Mouse (Mus musculus) neural tube, embryonic 13.5 days (tissue): Measurements from ENCODE around the gene Prkn. TPM values are rescaled to one million over a fixed set of nuclear protein-coding genes. Genes with fewer than 3 reads are reported as not detected.
"Not testable (repeated sequence)": the region's sequence is repeated elsewhere in the genome, so short reads cannot be mapped to it uniquely, and the experiment has no call there.

ENCODE experiments used
- ATAC-seq: fragments of 200-750 bp; cut with Nextera tagmentation; 2 replicates; pipeline ENCODE4 v1.8.0; 2017; ENCODE audit warnings: low read depth, mild to moderate bottlenecking, moderate TSS enrichment, moderate library complexity
- H3K27ac ChIP-seq: fragments of 300-500 bp; sonication (generic); replicated peaks from 2 replicates; pipeline ENCODE4 v1.5.1; 2015; ENCODE audit warnings: moderate library complexity, mild to moderate bottlenecking, inconsistent platforms
- H3K27me3 ChIP-seq: fragments of 300-500 bp; sonication (generic); 2 replicates; pipeline ENCODE4 v1.6.1; 2015; ENCODE audit warnings: mild to moderate bottlenecking, inconsistent platforms
- H3K36me3 ChIP-seq: fragments of 300-500 bp; sonication (generic); 2 replicates; pipeline ENCODE4 v1.6.1; 2015; ENCODE audit warnings: mild to moderate bottlenecking, inconsistent platforms
- H3K4me1 ChIP-seq: fragments of 300-500 bp; sonication (generic); replicated peaks from 2 replicates; pipeline ENCODE4 v1.6.1; 2015; ENCODE audit warnings: inconsistent platforms
- H3K4me2 ChIP-seq: fragments of 300-500 bp; sonication (generic); 2 replicates; pipeline ENCODE4 v1.6.1; 2015; ENCODE audit warnings: inconsistent platforms, mild to moderate bottlenecking, moderate library complexity
- H3K4me3 ChIP-seq: fragments of 300-500 bp; sonication (generic); 2 replicates; pipeline ENCODE4 v1.5.1; 2015; ENCODE audit warnings: mild to moderate bottlenecking, inconsistent platforms
- H3K9ac ChIP-seq: fragments of 300-500 bp; sonication (generic); 2 replicates; pipeline ENCODE4 v1.6.1; 2015; ENCODE audit warnings: moderate library complexity, mild to moderate bottlenecking, inconsistent platforms
- H3K9me3 ChIP-seq: fragments of 300-500 bp; sonication (generic); 2 replicates; pipeline ENCODE4 v1.6.1; 2016; ENCODE audit warnings: inconsistent platforms
- WGBS: fragments of 180-500 bp; shearing (Covaris S2); methylation state at CpG from one replicate; pipeline ENCODE4 v1.1.7; 2015; 5-methylcytosine and 5-hydroxymethylcytosine counted together
- polyA plus RNA-seq: library from polyadenylated mRNA; unstranded; fragments of >200 nt; fragmentation: Nextera tagmentation; extraction: Ambion mirVana; gene quantifications from 2 replicates; pipeline ENCODE4 v1.2.1, GENCODE M21; 2015

The Prkn gene
- polyA plus RNA-seq, 1 experiment from 2014 or later, result 3.6 TPM

DNA sequence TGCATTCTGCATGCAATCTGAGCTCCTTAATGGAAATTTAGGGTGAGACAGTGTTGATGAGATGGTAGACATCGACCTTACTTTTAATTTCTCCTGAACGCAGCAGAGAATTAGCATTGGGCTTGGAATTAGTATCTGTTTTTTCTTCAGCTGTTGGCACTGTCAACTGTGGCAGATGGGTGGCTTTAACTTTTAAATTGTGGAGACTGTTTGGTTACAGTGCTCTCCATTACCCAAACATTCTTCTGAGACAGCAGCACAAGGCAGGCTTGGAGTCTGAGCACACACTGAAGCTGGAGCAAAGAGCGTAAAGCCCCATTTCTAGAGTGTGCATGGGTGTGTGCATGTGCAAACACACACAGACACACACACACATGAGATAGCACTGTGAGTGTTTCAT lies 322.6 kb downstream of the Prkn start:
- H3K9ac ChIP-seq, result no peak overlapping the region
- ATAC-seq, result no peak
- H3K9me3 ChIP-seq, result no peaks in the 10 kb centered on the region
- H3K27ac ChIP-seq, result no peak overlapping the region
- no peaks in the 10 kb centered on the region for H3K27me3 ChIP-seq
- peaks cover 8% of the 10 kb centered on the region; the same call in 1 of the 2 replicates for H3K4me1 ChIP-seq
- WGBS, result 90% methylated on average over 3 of the region's 3 CpGs
- no peak overlapping the region for H3K4me2 ChIP-seq
- H3K4me3 ChIP-seq, result no peak overlapping the region
- no peaks in the 10 kb centered on the region for H3K36me3 ChIP-seq

DNA sequence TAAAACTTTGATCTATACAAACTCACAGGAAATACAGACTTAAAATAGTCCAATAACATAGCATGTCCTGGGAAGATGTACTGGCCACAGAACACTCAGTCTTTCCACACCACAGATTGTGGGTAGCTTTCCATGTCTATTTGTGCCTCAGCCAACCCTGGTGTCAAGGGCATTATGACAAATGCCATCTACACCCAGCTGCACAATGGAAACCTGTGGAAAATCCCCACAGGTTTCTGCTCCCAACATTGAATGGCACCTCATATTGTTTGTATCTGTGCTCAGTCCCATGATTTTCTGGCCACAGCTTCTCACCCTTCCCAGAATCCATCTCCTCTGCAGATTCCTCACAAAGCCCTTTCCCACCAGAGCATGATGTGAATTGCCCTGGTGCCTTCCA lies 347.2 kb downstream of the Prkn start:
- H3K36me3 ChIP-seq, result no peaks in the 10 kb centered on the region
- no peak overlapping the region for H3K4me2 ChIP-seq
- no peak overlapping the region for H3K27ac ChIP-seq
- no peak overlapping the region for H3K9ac ChIP-seq
- no peaks in the 10 kb centered on the region for H3K27me3 ChIP-seq
- no peak for ATAC-seq
- H3K4me1 ChIP-seq, result no peaks in the 10 kb centered on the region
- no peak overlapping the region for H3K4me3 ChIP-seq
- H3K9me3 ChIP-seq, result no peaks in the 10 kb centered on the region

DNA sequence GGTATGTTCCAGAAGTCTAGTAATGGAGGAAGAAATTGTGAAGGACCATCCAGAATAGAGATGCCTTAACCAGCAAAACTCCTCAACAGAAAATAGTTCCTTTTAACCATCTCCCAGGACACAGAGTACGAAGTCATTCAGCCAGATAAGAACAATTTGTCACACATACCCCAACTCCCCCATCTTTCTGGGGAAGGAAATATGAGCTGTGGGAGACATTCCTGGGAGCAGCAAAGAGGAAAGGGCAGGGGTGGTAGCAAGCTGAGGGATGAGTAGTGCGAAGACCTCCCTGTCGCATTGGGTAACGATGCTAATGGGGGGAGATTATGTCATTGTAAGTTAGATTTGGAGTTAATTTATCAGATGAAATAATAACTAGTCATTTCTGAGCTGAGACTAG lies 348.3 kb downstream of the Prkn start:
- H3K27ac ChIP-seq, result no peak overlapping the region
- WGBS, result 85% methylated on average over 4 of the region's 4 CpGs
- ATAC-seq, result no peak
- H3K36me3 ChIP-seq, result no peaks in the 10 kb centered on the region
- H3K9me3 ChIP-seq, result no peaks in the 10 kb centered on the region
- no peaks in the 10 kb centered on the region for H3K27me3 ChIP-seq
- no peak overlapping the region for H3K4me2 ChIP-seq
- H3K9ac ChIP-seq, result no peak overlapping the region
- H3K4me3 ChIP-seq, result no peak overlapping the region
- no peaks in the 10 kb centered on the region for H3K4me1 ChIP-seq

DNA sequence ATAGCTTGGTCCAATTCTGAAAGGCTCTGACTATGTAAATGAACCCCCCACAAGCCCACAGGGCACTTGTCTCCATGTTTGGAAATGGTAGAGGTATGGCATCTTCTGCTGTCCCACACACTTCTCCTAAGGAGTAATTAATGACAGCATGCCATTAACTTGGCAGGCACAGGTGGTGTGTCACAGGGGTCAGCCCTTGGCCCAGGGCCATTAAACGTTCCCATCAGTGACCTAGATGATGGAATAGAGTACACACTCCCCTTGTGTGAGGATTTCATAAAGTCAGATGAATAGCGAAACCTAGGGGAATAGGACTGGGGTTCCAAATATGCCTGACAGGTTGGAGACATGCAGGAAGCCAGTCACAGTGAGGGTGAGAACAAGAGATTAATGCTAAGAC lies 350.1 kb downstream of the Prkn start:
- no peak for ATAC-seq
- 65% methylated on average over 2 of the region's 2 CpGs for WGBS
- 0 out of 2 replicates have a peak, but pooled peaks cover 2% of the 10 kb centered on the region for H3K27me3 ChIP-seq
- H3K4me2 ChIP-seq, result no peak overlapping the region
- H3K4me1 ChIP-seq, result no peaks in the 10 kb centered on the region
- no peak overlapping the region for H3K4me3 ChIP-seq
- H3K27ac ChIP-seq, result no peak overlapping the region
- no peak overlapping the region for H3K9ac ChIP-seq
- H3K9me3 ChIP-seq, result no peaks in the 10 kb centered on the region
- no peaks in the 10 kb centered on the region for H3K36me3 ChIP-seq

- Histone ChIP-seq H3K4me2 (no peak overlapping the region), H3K9ac (no peak overlapping the region), H3K27ac (no peak overlapping the region), H3K36me3 (no peaks in the 10 kb centered on the region), H3K4me3 (no peak overlapping the region), H3K27me3 (peaks cover 5% of the 10 kb centered on the region; the same call in 1 of the 2 replicates), H3K4me1 (peaks cover 9% of the 10 kb centered on the region; the same call in 1 of the 2 replicates), H3K9me3 (no peaks in the 10 kb centered on the region)
- WGBS, result 12% methylated on average over 2 of the region's 2 CpGs
- ATAC-seq, result no peak
Observed at GRCm38 (mm10) chr17:11198134-11198533, 357.9 kb downstream of the Prkn start.

DNA sequence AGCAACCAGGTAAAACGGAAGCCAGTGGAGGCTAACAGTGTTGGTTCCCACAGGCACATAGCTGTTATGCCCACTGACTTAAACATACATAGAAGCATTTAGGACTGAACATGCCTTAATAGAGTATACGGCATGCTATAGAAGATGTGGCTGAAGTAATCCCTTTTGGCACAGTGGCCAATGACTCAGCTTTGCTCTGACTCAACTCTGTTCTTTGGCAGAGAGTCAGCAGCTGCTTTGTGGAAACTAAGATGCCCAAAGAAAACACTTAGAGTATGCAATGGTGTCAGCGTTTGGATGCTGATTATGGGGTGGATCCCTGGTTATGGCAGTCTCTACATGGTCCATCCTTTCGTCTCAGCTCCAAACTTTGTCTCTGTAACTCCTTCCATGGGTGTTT lies 368.9 kb downstream of the Prkn start:
- H3K4me2 ChIP-seq, H3K9ac ChIP-seq, H3K27ac ChIP-seq, ATAC-seq, H3K36me3 ChIP-seq, H3K4me1 ChIP-seq, H3K9me3 ChIP-seq, H3K27me3 ChIP-seq, H3K4me3 ChIP-seq: not testable (repeated sequence)
- 94% methylated on average over 4 of the region's 4 CpGs for WGBS

DNA sequence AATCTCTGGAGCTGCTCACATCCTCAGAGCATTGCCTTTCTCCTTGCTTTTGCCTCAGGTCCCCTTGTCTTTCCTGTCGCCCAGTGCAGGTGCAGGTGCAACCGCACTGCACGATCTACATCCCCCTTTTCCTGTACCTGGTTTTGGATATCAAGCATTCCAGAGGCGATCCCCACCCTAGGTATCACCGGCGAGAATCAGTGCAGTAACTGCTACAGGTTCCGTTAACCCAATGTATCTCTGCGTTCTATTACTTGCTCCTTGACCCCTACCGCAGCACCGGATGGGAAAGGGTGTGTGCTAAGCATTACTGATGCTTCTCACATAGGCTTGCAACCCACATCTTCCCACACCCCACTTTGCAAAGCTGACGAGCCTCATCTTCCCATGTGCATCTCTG lies 370.8 kb downstream of the Prkn start:
- 90% methylated on average over 11 of the region's 11 CpGs for WGBS
- H3K36me3 ChIP-seq, result no peaks in the 10 kb centered on the region

DNA sequence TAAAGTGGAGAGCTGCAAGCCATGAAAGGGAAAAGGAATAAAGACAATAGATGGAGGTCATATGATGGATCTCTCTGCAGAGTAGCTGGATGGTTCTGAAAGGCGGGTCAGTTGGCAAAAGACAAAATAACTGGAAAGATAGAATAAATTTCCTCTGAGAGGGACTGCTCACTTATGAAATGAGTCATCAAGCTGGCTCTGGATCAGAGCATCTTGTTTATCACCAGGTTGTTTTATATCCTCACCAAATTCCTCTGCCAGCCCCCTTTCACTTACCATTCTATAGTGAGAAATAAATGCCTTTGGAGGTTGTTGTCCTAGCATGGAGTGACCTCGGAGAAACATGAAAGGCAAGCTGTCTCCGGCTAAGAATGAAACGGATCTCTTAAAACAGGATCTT lies 371.4 kb downstream of the Prkn start:
- Histone ChIP-seq H3K27me3 (no peaks in the 10 kb centered on the region), H3K4me1 (no peaks in the 10 kb centered on the region), H3K36me3 (no peaks in the 10 kb centered on the region), H3K4me3 (no peak overlapping the region), H3K27ac (no peak overlapping the region), H3K4me2 (no peak overlapping the region), H3K9me3 (no peaks in the 10 kb centered on the region), H3K9ac (no peak overlapping the region)
- no peak for ATAC-seq
- WGBS, result 56% methylated on average over 4 of the region's 4 CpGs

More for the DNA sequence above, 370.8 kb downstream of the Prkn start:
- no peak overlapping the region for H3K9ac ChIP-seq
- H3K4me3 ChIP-seq, result no peak overlapping the region
- no peaks in the 10 kb centered on the region for H3K9me3 ChIP-seq
- no peaks in the 10 kb centered on the region for H3K27me3 ChIP-seq
- H3K27ac ChIP-seq, result no peak overlapping the region
- ATAC-seq, result no peak
- H3K4me2 ChIP-seq, result no peak overlapping the region
- no peaks in the 10 kb centered on the region for H3K4me1 ChIP-seq

DNA sequence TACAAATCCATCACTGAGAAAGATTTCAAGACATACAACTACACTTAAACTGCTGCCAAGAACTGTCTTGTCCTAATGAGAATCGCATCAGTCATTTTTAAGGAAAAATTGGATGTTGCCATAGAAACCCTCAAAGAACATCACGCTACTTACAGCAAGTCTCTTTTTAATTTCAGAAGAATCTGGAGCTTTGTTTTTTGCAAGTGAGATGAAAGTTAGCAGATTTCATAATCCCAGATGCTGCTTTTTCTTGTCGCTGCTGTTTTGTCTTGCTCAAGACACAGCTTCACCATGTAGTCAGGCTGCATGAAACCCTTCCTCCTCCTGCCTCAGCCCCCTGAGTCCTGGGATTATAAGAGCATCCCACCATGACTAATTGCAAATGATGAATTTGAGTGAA lies 373.5 kb downstream of the Prkn start:
- WGBS, result 94% methylated on average over 3 of the region's 3 CpGs
- ATAC-seq, result no peak

DNA sequence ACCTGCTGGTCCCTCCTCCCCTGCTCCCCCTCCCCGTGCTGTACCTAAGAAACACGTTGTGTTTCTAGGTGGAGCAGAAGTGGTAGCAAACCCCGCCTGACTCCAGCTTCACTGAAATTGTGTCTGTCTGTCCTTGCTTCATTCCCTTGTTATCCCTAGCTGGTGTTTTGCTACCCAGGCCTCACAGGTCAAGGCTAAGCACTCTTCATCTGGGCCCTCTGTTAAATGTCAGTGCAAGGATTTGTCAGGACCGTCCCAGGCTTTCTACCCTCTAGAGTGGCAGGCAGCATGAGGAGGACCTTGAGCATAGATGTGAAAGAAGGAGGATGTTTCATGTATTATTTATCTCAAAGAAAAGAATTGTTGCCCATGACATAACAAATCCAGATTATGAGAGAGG lies 388.8 kb downstream of the Prkn start:
- H3K4me1 ChIP-seq, result peaks cover 7% of the 10 kb centered on the region
- H3K36me3 ChIP-seq, result no peaks in the 10 kb centered on the region
- H3K27me3 ChIP-seq, result no peaks in the 10 kb centered on the region; the same call in 1 of the 2 replicates
- 85% methylated on average over 4 of the region's 4 CpGs for WGBS
- ATAC-seq, result no peak
- H3K27ac ChIP-seq, result no peak overlapping the region
- H3K9me3 ChIP-seq, result no peaks in the 10 kb centered on the region
- H3K4me3 ChIP-seq, result no peak overlapping the region
- no peak overlapping the region for H3K9ac ChIP-seq
- H3K4me2 ChIP-seq, result no peak overlapping the region

More for the DNA sequence above, 373.5 kb downstream of the Prkn start:
- Histone ChIP-seq H3K4me3 (no peak overlapping the region), H3K9me3 (no peaks in the 10 kb centered on the region), H3K4me2 (no peak overlapping the region), H3K4me1 (peaks cover 5% of the 10 kb centered on the region), H3K9ac (no peak overlapping the region), H3K27me3 (no peaks in the 10 kb centered on the region), H3K27ac (no peak overlapping the region), H3K36me3 (no peaks in the 10 kb centered on the region)

DNA sequence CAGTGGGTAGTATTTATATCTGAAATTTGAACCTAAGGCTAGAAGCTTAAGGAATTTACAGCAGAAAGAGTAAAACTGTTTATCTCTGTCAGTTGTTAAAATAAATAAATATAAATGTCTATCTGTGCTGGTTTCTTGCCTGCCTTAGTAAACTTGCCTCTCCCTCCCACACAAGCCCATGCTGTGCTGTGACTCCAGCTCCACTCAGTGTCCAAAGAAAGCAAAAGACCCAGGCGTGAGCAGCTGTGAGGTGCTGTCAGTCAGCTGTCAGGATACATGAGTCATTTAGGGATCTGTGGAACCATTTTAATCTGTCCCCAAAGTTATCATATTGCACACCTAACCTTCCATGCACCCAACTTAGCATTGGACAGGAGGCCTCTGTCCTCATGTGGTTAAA lies 389.2 kb downstream of the Prkn start:
- whole genome bisulfite sequencing, result 63% methylated on average over 1 of the region's 1 CpGs
- no peak overlapping the region for H3K4me2 ChIP-seq
- no peak overlapping the region for H3K9ac ChIP-seq
- no peaks in the 10 kb centered on the region for H3K9me3 ChIP-seq
- no peaks in the 10 kb centered on the region; the same call in 1 of the 2 replicates for H3K27me3 ChIP-seq
- H3K4me3 ChIP-seq, result no peak overlapping the region
- H3K4me1 ChIP-seq, result peaks cover 7% of the 10 kb centered on the region
- no peak overlapping the region for H3K27ac ChIP-seq
- H3K36me3 ChIP-seq, result no peaks in the 10 kb centered on the region
- ATAC-seq, result no peak

GRCm38 (mm10) chr17:11230604-11231395 lies 390.6 kb downstream of the Prkn start:
- Histone ChIP-seq H3K9ac (no peak overlapping the region), H3K9me3 (no peaks in the 10 kb centered on the region), H3K4me2 (peak overlapping the region; percentile 30), H3K36me3 (no peaks in the 10 kb centered on the region), H3K27ac (no peak overlapping the region), H3K4me1 (peaks cover 7% of the 10 kb centered on the region), H3K27me3 (no peaks in the 10 kb centered on the region; the same call in 1 of the 2 replicates), H3K4me3 (no peak overlapping the region)
- ATAC-seq, result no peak
- 40% methylated on average over 12 of the region's 12 CpGs for WGBS

- Histone ChIP-seq H3K4me1 (peaks cover 7% of the 10 kb centered on the region), H3K36me3 (no peaks in the 10 kb centered on the region), H3K4me2 (no peak overlapping the region), H3K27me3 (no peaks in the 10 kb centered on the region), H3K4me3 (no peak overlapping the region), H3K9me3 (no peaks in the 10 kb centered on the region), H3K9ac (no peak overlapping the region), H3K27ac (no peak overlapping the region)
- no peak for ATAC-seq
- 86% methylated on average over 1 of the region's 1 CpGs for WGBS
Observed at GRCm38 (mm10) chr17:11235273-11235672, 395.1 kb downstream of the Prkn start.
